Mouse (Mus musculus) Muller cell, postnatal 12 days (primary cell): ENCODE measurements around the gene Atg10.

Experiments
- DNase-seq: peaks from one replicate; pipeline ENCODE4 v3.0.0-alpha.2; 2015; ENCODE audit errors: inconsistent ontology term

Atg10 gene

GRCm38 (mm10) chr13:90885856-90886532, 337.8 kb downstream of the Atg10 start:
- no peak for DNase-seq
